Comparison of ENCODE assay signal across 13 mouse cellular contexts in the genomic region with DNA sequence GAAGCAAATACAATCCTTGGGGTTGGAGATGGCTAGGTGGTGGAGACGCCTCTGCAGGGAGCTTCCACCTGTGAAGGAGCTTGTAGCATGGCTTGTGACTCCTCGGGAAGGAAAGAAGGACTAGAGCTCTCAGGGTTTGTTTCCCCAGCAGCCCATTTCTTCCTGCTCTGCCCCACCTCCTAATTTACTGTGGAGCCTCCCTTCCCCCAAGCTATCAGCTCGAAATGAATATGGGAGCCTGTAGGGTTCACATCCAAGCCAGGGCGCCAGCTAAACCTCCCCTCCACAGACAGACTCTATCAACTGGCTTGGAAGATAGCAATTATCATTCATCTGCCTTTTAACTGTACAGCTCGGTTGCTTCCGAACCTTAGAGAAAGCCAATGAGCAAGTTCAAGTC.
DNase-seq lines count a peak whose midpoint lies in the region; ATAC-seq and TF ChIP-seq lines count a peak whose summit lies in the region.
"Had no signal": no experiment of that assay in that cellular context is flagged by ENCODE, and none has a peak within 500 bp of the region (broad histone marks: within the 10 kb centered on the region; RNA-seq: fewer than 3 reads in every experiment).

No protein-coding gene starts in this region.

- TF ChIP-seq CTCF in embryonic fibroblast, embryonic 13.5 days (IDR thresholded peaks at IDR 0.05; ENCODE audit: borderline replicate concordance, insufficient read depth, low read length): no peak

- H3K4me1 ChIP-seq in limb, embryonic 11.5 days (ENCODE audit: control insufficient read depth, insufficient read depth, low read length): peaks cover 3% of the 10 kb centered on the region; the same call in 1 of the 2 replicates
- peaks cover 23% of the 10 kb centered on the region for H3K4me1 ChIP-seq in limb, embryonic 10.5 days
- H3K4me1 ChIP-seq in embryonic fibroblast, embryonic 13.5 days (ENCODE audit: control insufficient read depth, insufficient read depth, low read length): peaks cover 23% of the 10 kb centered on the region

- H3K27ac ChIP-seq in limb, embryonic 11.5 days (replicated peaks; ENCODE audit: low read depth, low read length): no peak overlapping the region
- no peak overlapping the region for H3K27ac ChIP-seq in limb, embryonic 10.5 days
- 0 out of 2 replicates have a peak overlapping the region, but pooled peaks have one; percentile 98 for H3K27ac ChIP-seq in embryonic fibroblast, embryonic 13.5 days (ENCODE audit: insufficient read depth, low read length)
- H3K27ac ChIP-seq: stomach, postnatal 0 days had no signal

- no peak overlapping the region for H3K4me3 ChIP-seq in limb, embryonic 11.5 days (ENCODE audit: low read depth, low read length)
- no peak overlapping the region for H3K4me3 ChIP-seq in limb, embryonic 10.5 days
- H3K4me3 ChIP-seq in embryonic fibroblast, embryonic 13.5 days (ENCODE audit: insufficient read depth, low read length): no peak overlapping the region

- DNase-seq in adrenal gland, postnatal 10 days: peak; percentile 7
- no peak for DNase-seq in adrenal gland, postnatal 4 days (ENCODE audit: low spot score in 2 of 2)
- peak; percentile 21 for DNase-seq in limb, embryonic 11.5 days (ENCODE audit: low spot score)
- DNase-seq in limb, embryonic 10.5 days (ENCODE audit: low spot score): no peak
- DNase-seq in lung, postnatal 25 days (ENCODE audit: low spot score): no peak
- no peak for DNase-seq in testis, postnatal 10 days (ENCODE audit: low spot score)
- DNase-seq: cerebellum, adult 11 months had no signal

- no peak overlapping the region for H3K4me2 ChIP-seq in limb, embryonic 11.5 days (ENCODE audit: low read depth, severe bottlenecking)

- no peak for TF ChIP-seq POLR2A in embryonic fibroblast, embryonic 13.5 days (IDR thresholded peaks at IDR 0.05; ENCODE audit: low read depth, low read length)

- H3K9ac ChIP-seq in limb, embryonic 11.5 days (ENCODE audit: low read length): no peak overlapping the region

- H3K27me3 ChIP-seq in limb, embryonic 11.5 days (ENCODE audit: control insufficient read depth, insufficient read depth, low read length): no peaks in the 10 kb centered on the region
- no peaks in the 10 kb centered on the region for H3K27me3 ChIP-seq in limb, embryonic 10.5 days (ENCODE audit: low read depth, poor library complexity, severe bottlenecking)
- H3K27me3 ChIP-seq: Patski had no signal

- no peaks in the 10 kb centered on the region for H3K9me3 ChIP-seq in limb, embryonic 11.5 days (ENCODE audit: control insufficient read depth, low read length)
- H3K9me3 ChIP-seq in limb, embryonic 10.5 days (replicated peaks): no peaks in the 10 kb centered on the region
- H3K9me3 ChIP-seq: midbrain, embryonic 10.5 days had no signal

- ATAC-seq in limb, embryonic 11.5 days (ENCODE audit: insufficient number of reproducible peaks, low FRiP score, low TSS enrichment, low read depth): no peak
- peak; percentile 41 for ATAC-seq in megakaryocyte progenitor cell, adult 5-6 weeks (replicated peaks; ENCODE audit: poor library complexity)
- ATAC-seq: hindbrain, embryonic 16.5 days; Patski had no signal

- 35% methylated on average over 6 of the region's 6 CpGs for WGBS in limb, embryonic 11.5 days
- 41% methylated on average over 6 of the region's 6 CpGs for WGBS in limb, embryonic 10.5 days

- H3K36me3 ChIP-seq in limb, embryonic 11.5 days (ENCODE audit: control insufficient read depth, insufficient read depth, low read length): no peaks in the 10 kb centered on the region
- H3K36me3 ChIP-seq in limb, embryonic 10.5 days: no peaks in the 10 kb centered on the region
- H3K36me3 ChIP-seq: midbrain, embryonic 10.5 days had no signal

Comparison
In these comparisons a context has a peak if more than half of its experiments do, and no peak if none do; other contexts are left out.
1. DNase-seq: peak in adrenal gland, postnatal 10 days (single experiment) and limb, embryonic 11.5 days (single experiment); none in adrenal gland, postnatal 4 days (0 of 2), limb, embryonic 10.5 days (single experiment), lung, postnatal 25 days (single experiment) and testis, postnatal 10 days (single experiment).